Comparison of ENCODE assay signal across 8 mouse cellular contexts in the genomic region with DNA sequence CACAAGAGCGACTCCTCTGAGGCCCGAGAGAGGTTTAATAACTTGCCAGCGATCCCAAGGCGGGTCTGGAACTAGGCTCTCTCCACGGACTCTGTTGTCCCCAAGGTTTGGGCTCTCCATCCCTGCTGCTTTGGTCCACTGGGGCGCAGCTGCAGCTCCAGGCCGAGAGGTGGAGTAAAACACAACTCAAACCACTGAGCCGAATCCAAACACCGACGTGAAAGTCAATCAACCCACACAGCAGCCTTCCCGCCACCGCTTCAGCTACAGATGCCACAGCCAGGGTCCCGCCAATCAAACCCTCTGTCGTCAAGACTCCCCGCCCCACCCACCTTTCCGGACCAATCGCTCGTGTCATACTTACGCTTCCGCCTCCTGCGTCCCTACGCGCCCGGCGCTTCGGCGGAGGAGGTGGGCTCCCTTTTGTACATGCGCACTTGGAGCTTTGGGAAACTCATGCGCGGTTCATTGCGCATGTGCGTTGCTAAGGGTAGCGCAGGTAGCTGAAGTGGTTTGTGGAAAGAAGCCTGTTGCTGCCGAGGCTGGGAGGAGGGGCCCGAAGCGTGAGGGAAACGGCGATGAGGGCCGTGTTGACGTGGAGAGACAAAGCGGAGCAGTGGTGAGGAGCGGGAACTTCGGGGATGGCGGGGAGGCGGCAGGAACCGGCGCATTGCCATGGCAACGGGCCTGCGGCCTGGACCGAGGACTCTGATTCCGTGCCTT. TPM values are rescaled to one million over a fixed set of nuclear protein-coding genes. Genes with fewer than 3 reads are reported as not detected.
A peak's percentile ranks its signal among the peaks of the same experiment; 100 is the strongest.
DNase-seq lines count a peak whose midpoint lies in the region; ATAC-seq lines count a peak whose summit lies in the region.

Mbd4 (minus strand) TSS at position 281 of the 723 bp plus-strand sequence.
Ift122 (plus strand) TSS at position 380 of the 723 bp plus-strand sequence.

- peaks cover 10 to 34% of the 10 kb centered on the region in 2 experiments for H3K4me1 ChIP-seq in heart, embryonic 14.5 days (ENCODE audit: control insufficient read depth in 2 of 2, insufficient read depth in 2 of 2, low read length in 2 of 2)
- peaks cover 32% of the 10 kb centered on the region for H3K4me1 ChIP-seq in liver, embryonic 13.5 days (replicated peaks)
- H3K4me1 ChIP-seq in stomach, embryonic 16.5 days (ENCODE audit: control insufficient read depth, insufficient read depth, low read length): peaks cover 17% of the 10 kb centered on the region

- H3K4me3 ChIP-seq in heart, embryonic 14.5 days (ENCODE audit: control insufficient read depth in 1 of 2, insufficient read depth in 1 of 2, low read depth in 1 of 2, low read length in 2 of 2): peak within 1 kb of the TSS; percentile 53 to 73
- H3K4me3 ChIP-seq in liver, embryonic 13.5 days (replicated peaks): peak within 1 kb of the TSS; percentile 69
- H3K4me3 ChIP-seq in stomach, embryonic 16.5 days (replicated peaks; ENCODE audit: low read length): peak within 1 kb of the TSS; percentile 74

- peak within 1 kb of the TSS; percentile 73 for H3K9ac ChIP-seq in heart, embryonic 14.5 days (ENCODE audit: low read length)
- peak within 1 kb of the TSS; percentile 75 for H3K9ac ChIP-seq in liver, embryonic 13.5 days
- peak within 1 kb of the TSS; percentile 72 for H3K9ac ChIP-seq in stomach, embryonic 16.5 days (ENCODE audit: low read length)

- peak within 1 kb of the TSS; percentile 84 to 88 for H3K27ac ChIP-seq in heart, embryonic 14.5 days (replicated peaks in 1 of 2; ENCODE audit: control insufficient read depth in 1 of 2, insufficient read depth in 1 of 2, low read depth in 2 of 2, low read length in 2 of 2)
- peak within 1 kb of the TSS; percentile 93 for H3K27ac ChIP-seq in liver, embryonic 13.5 days
- peak within 1 kb of the TSS; percentile 90 for H3K27ac ChIP-seq in stomach, embryonic 16.5 days (ENCODE audit: low read length)

- no peaks in the 10 kb centered on the region for H3K9me3 ChIP-seq in heart, embryonic 14.5 days (ENCODE audit: control insufficient read depth, low read length)
- no peaks in the 10 kb centered on the region for H3K9me3 ChIP-seq in liver, embryonic 13.5 days (replicated peaks)
- H3K9me3 ChIP-seq in stomach, embryonic 16.5 days (replicated peaks; ENCODE audit: control insufficient read depth, low read length): no peaks in the 10 kb centered on the region

- peak; percentile 98 for ATAC-seq in CD4-positive, CD25-positive, alpha-beta regulatory T cell, adult 4 months
- peak; percentile 97 for ATAC-seq in heart, embryonic 14.5 days (ENCODE audit: insufficient number of reproducible peaks, insufficient read depth, low FRiP score, low read depth)
- ATAC-seq in liver, embryonic 13.5 days (ENCODE audit: low read depth): peak; percentile 99
- peak; percentile 97 for ATAC-seq in stomach, embryonic 16.5 days (ENCODE audit: insufficient read depth, low FRiP score)

- no peaks in the 10 kb centered on the region for H3K27me3 ChIP-seq in heart, embryonic 14.5 days (ENCODE audit: control insufficient read depth, insufficient read depth, low read length)
- no peaks in the 10 kb centered on the region for H3K27me3 ChIP-seq in liver, embryonic 13.5 days
- H3K27me3 ChIP-seq in stomach, embryonic 16.5 days (ENCODE audit: control insufficient read depth, insufficient read depth, low read length): no peaks in the 10 kb centered on the region

- DNase-seq in c-Kit-negative CD71-positive TER-119-positive erythroid progenitor cells, embryonic 14.5 days (ENCODE audit: low read depth, low spot score): peak; percentile 97
- peak; percentile 100 for DNase-seq in fibroblast of lung, adult 2 months (ENCODE audit: low read depth)
- peak; percentile 99 for DNase-seq in kidney, postnatal 14 days
- peak; percentile 99 for DNase-seq in liver, embryonic 13.5 days
- peak; percentile 97 for DNase-seq in neural tube, embryonic 10.5 days (ENCODE audit: extremely low spot score, low spot score)

- peak within 1 kb of the TSS; percentile 76 for H3K4me2 ChIP-seq in heart, embryonic 14.5 days (ENCODE audit: low read length)
- peak within 1 kb of the TSS; percentile 77 for H3K4me2 ChIP-seq in liver, embryonic 13.5 days
- H3K4me2 ChIP-seq in stomach, embryonic 16.5 days (ENCODE audit: low read depth, low read length): peak within 1 kb of the TSS; percentile 61

- H3K36me3 ChIP-seq in heart, embryonic 14.5 days (ENCODE audit: control insufficient read depth, insufficient read depth, low read length): peaks cover 20% of the 10 kb centered on the region
- peaks cover 22% of the 10 kb centered on the region for H3K36me3 ChIP-seq in liver, embryonic 13.5 days
- 0 out of 2 replicates have a peak, but pooled peaks cover 5% of the 10 kb centered on the region for H3K36me3 ChIP-seq in stomach, embryonic 16.5 days (ENCODE audit: control insufficient read depth, insufficient read depth, low read length)

- WGBS in heart, embryonic 14.5 days: under 1% methylated on average over 51 of the region's 51 CpGs
- WGBS in liver, embryonic 13.5 days (ENCODE audit: insufficient replicate concordance): under 1% methylated on average over 51 of the region's 51 CpGs
- under 1% methylated on average over 51 of the region's 51 CpGs for WGBS in stomach, embryonic 16.5 days

RNA-seq across cellular contexts. Expression of gene Mbd4, which starts in this region (rescaled TPM):
- polyA plus RNA-seq in CD4-positive, CD25-positive, alpha-beta regulatory T cell, adult 4 months (2017; shearing (Covaris generic)): 10 to 100 TPM in 1 of 2 experiments, 1 to 10 TPM in 1; 9.8 to 14.9 TPM
- 7.6 and 9.6 TPM in 2 replicates for polyA plus RNA-seq in heart, embryonic 14.5 days (2014; fragmentation: Nextera tagmentation; extraction: Ambion mirVana)
- 9.9 and 12.1 TPM in 2 replicates for polyA plus RNA-seq in liver, embryonic 13.5 days (2015; fragmentation: Nextera tagmentation; extraction: Ambion mirVana)
- polyA plus RNA-seq in stomach, embryonic 16.5 days (2015; fragmentation: Nextera tagmentation; extraction: Ambion mirVana): 14.9 and 15.0 TPM in 2 replicates

RNA-seq across cellular contexts. Expression of gene Ift122, which starts in this region (rescaled TPM):
- polyA plus RNA-seq in CD4-positive, CD25-positive, alpha-beta regulatory T cell, adult 4 months (2017; shearing (Covaris generic)): 1 to 10 TPM; 1.7 to 5.1 TPM
- 22.6 and 23.6 TPM in 2 replicates for polyA plus RNA-seq in heart, embryonic 14.5 days (2014; fragmentation: Nextera tagmentation; extraction: Ambion mirVana)
- 2.9 and 3.0 TPM in 2 replicates for polyA plus RNA-seq in liver, embryonic 13.5 days (2015; fragmentation: Nextera tagmentation; extraction: Ambion mirVana)
- polyA plus RNA-seq in stomach, embryonic 16.5 days (2015; fragmentation: Nextera tagmentation; extraction: Ambion mirVana): 21.0 and 21.1 TPM in 2 replicates

Comparison
In these comparisons a context has a peak if more than half of its experiments do, and no peak if none do; other contexts are left out.
1. Peak in every context shown above with its lines: DNase-seq, ATAC-seq, H3K4me3 ChIP-seq and H3K27ac ChIP-seq.